Mouse (Mus musculus) cortical plate, adult 2 months (tissue): Measurements from ENCODE around the gene Cx3cr1.

Source experiments
- CTCF ChIP-seq: fragments of 200-500 bp; IDR thresholded peaks from 2 replicates; pipeline ENCODE4 v1.5.1; 2011; ENCODE audit warnings: mild to moderate bottlenecking, control low read depth, low read length; ENCODE audit not compliant: insufficient read depth; ENCODE audit errors: extremely low read depth
- POLR2A ChIP-seq: fragments of 200-500 bp; IDR thresholded peaks from 2 replicates; pipeline ENCODE4 v1.6.1; 2011; ENCODE audit warnings: mild to moderate bottlenecking, low read length, control low read depth; ENCODE audit not compliant: insufficient read depth; ENCODE audit errors: extremely low read depth

DNA sequence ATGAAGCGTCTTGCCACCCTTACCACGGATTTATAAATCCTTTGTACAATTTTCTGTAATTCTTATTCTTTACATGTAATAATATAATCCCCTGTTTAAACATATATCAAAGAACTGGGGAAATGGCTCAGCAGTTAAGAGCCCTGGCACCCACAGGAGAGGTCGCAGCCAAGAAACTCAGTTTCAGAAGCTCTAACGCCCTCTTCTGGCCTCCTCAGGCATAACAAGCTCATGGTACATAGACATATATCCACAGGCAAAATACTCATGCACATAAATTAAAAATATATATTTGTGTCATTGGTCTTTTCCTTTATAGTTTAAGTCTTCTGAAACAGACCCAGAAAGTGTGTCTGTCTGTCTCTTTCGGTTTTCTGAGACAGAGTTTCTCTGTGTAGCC is 95.1 kb downstream of the Cx3cr1 start:
- TF ChIP-seq CTCF, result no peak
- no peak for TF ChIP-seq POLR2A
